Mouse (Mus musculus) cortical plate, adult 2 months (tissue): ENCODE results near the gene Robo4.

Experiments used
- CTCF ChIP-seq: fragments of 200-500 bp; IDR thresholded peaks from 2 replicates; pipeline ENCODE4 v1.5.1; 2011; ENCODE audit warnings: mild to moderate bottlenecking, control low read depth, low read length; ENCODE audit not compliant: insufficient read depth; ENCODE audit errors: extremely low read depth
- POLR2A ChIP-seq: fragments of 200-500 bp; IDR thresholded peaks from 2 replicates; pipeline ENCODE4 v1.6.1; 2011; ENCODE audit warnings: mild to moderate bottlenecking, low read length, control low read depth; ENCODE audit not compliant: insufficient read depth; ENCODE audit errors: extremely low read depth

DNA sequence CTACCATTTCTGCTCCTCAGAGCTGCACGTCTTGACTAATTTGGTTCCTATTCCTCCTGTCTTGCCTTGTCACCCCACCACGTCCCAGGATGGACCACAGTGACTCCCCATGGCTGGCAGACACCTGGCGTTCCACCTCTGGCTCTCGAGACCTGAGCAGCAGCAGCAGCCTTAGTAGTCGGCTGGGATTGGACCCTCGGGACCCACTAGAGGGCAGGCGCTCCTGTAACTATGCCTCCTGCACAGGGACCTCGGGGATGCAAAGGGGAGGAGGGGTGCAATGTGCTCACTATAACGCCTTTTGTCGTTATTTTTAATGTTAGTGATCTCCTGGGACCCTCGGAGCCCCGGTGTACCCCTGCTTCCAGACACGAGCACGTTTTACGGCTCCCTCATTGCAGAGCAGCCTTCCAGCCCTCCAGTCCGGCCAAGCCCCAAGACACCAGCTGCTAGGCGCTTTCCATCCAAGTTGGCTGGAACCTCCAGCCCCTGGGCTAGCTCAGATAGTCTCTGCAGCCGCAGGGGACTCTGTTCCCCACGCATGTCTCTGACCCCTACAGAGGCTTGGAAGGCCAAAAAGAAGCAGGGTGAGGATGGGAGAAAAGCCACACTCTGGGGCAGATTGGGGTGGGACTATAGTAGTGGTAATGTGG lies 6.3 kb downstream of the Robo4 start:
- TF ChIP-seq CTCF (0 out of 2 replicates have a peak, but pooled peaks have one; percentile 15), POLR2A (no peak)
